Mouse (Mus musculus): ENCODE results near the gene Unc13a. TPM values are rescaled to one million over a fixed set of nuclear protein-coding genes. Genes with fewer than 3 reads are reported as not detected.

Gene Unc13a
- total RNA-seq, 1 experiment from 2014 or later, result 0.29 TPM

- no peak for ATAC-seq (replicated peaks; ENCODE audit: insufficient number of reproducible peaks, low FRiP score, low TSS enrichment, poor library complexity, severe bottlenecking)
These were observed 672 bp downstream of the Unc13a start for GRCm38 (mm10) chr8:71670621-71671548.

DNA sequence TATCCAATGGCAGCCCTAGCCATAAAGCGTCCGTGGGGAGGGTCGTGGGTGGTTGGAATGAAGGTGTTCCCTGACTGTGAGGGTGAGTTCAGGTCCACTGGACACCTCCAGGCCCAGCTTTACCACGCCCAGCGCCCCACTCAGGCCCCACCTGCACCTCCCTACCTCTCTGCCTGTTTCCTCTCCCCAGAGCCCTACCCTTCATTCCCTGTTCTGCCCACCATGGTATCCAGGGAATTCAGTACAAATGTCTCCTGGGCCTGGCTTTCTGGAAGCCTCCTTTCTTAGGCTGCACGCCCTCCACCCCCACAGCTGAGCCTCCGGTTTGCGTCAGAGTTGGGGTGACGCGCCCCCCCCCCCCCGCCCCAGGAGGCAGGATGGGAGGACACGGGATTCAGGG lies 1.4 kb downstream of the Unc13a start:
- no peak for ATAC-seq (replicated peaks; ENCODE audit: insufficient number of reproducible peaks, low FRiP score, low TSS enrichment, poor library complexity, severe bottlenecking)

DNA sequence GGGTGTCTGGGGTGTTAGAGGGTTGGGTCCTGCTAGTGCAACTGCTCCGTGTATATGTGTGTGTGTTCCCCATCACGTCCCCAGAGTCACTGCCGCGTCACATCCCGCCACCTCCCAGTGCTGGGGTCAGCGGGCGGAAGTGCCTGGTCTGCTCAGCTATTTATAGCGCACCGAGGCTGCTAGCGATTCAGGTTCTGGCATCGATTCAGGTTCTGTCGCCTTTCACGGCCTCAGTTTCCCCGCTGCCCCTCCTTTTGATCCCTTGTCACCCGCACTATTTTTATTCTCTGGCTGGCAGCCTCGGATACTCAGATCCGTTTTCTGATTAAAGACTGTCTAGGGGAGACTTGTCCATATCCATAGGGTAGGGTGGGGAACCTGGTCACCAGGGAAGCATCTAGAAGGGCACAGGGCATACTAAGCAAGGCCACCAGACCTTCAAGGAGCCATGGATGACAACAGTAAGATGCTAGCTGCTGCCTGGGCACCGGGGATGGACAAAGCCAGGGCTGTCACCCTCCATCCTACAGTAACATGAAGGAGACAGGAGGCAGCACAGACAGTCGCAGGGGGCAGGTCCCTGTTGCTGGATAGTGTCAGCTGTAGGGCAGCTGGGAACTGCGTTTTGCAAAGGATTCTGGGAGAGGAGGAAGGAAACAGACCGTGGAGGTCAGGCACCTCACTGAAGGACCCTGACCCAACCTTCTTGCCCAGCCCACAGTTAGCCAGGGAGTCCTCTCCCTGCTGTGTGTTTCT lies 3.2 kb downstream of the Unc13a start:
- peak; percentile 45 for ATAC-seq (replicated peaks; ENCODE audit: insufficient number of reproducible peaks, low FRiP score, low TSS enrichment, poor library complexity, severe bottlenecking)

GRCm38 (mm10) chr8:71667256-71667655 lies 4.3 kb downstream of the Unc13a start:
- no peak for ATAC-seq (replicated peaks; ENCODE audit: insufficient number of reproducible peaks, low FRiP score, low TSS enrichment, poor library complexity, severe bottlenecking)

DNA sequence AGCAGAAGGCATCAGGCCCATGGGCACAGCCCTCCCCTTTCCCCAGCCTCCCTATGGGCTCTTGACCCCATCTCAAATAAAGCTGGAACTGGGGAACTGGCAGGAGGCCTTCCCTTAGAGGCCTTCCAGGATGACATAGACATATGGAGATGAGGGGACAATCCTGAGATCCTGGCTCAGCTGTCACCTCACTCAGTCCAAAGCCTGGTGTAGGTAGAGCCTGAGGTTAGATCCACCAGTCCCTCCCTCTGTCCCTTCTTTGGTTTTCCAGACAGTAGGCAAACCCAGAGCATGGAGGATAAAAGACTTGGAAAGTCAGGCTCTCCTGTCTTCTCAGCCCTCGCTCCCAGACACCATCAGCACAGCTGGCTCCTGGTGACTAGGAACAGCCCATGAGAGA lies 4.7 kb downstream of the Unc13a start:
- ATAC-seq (replicated peaks; ENCODE audit: insufficient number of reproducible peaks, low FRiP score, low TSS enrichment, poor library complexity, severe bottlenecking), result no peak

DNA sequence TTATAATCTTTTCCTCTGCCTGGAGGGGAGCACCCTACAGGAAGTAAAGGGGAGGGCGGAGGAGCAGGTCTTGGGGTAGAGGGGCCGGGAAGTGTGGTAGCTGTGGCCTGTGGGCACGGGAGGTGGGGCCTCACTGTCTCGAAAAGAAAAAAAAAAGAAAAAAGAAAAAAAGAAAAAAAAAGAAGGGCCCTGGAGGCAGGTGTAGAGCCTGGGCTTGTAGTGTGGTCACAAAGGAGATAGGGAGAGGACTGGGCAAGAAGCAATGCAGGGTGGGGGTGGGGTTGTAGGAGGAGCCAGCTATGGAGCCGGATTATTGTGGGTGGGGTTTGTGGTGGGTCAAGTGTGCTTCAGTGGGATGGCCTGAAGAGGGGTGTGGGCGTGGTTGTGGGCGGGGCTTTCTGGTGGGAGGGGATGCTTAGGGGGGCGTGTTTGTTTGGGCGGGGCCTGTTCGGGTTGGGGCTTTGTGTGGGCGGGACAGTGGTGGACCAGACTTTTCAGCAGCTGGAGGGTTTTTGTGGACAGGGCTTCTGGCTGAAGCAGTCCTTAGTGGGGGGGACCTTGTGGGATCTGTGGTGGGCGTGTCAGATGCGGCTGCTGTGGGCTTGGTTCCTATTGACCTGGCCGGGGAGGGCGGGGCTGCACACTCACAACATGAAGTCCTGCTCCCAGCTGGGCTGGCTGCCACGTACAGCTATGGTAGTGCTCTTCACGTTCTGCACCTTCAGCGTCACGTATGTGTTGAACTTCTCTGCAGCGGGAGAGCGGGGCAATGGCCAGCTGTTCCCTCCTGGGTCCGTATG lies 6.0 kb downstream of the Unc13a start:
- no peak for ATAC-seq (replicated peaks; ENCODE audit: insufficient number of reproducible peaks, low FRiP score, low TSS enrichment, poor library complexity, severe bottlenecking)

- peak; percentile 59 for ATAC-seq (replicated peaks; ENCODE audit: insufficient number of reproducible peaks, low FRiP score, low TSS enrichment, poor library complexity, severe bottlenecking)
These were observed 11.0 kb downstream of the Unc13a start for GRCm38 (mm10) chr8:71660325-71661120.

GRCm38 (mm10) chr8:71659751-71660150 lies 11.8 kb downstream of the Unc13a start:
- no peak for ATAC-seq (replicated peaks; ENCODE audit: insufficient number of reproducible peaks, low FRiP score, low TSS enrichment, poor library complexity, severe bottlenecking)

DNA sequence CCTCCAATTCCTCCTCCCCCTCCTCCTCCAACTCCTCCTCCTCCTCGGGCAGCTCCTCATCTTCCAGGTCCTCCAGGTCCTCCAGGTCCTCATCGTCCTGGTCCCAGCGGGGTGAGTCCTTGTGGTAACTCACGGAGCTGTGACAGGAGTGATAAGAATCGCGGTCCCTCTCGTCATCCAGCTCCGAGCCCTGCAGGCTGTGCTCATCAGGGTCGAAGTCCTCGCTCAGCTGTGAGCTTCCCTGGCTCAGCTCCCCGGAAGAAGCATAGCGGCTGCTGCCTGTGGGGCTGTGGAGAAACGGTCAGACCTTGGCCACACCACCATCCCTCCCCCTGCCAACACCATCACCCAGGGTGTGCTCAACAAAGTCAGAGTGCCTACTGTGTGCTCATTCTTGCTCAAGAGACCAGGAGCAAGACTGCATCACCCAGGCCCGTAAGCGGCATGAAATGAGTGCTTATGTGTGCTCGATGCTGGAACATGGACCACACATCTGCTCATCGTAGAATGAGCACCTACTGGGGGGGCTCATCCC lies 13.0 kb downstream of the Unc13a start:
- no peak for ATAC-seq (replicated peaks; ENCODE audit: insufficient number of reproducible peaks, low FRiP score, low TSS enrichment, poor library complexity, severe bottlenecking)

DNA sequence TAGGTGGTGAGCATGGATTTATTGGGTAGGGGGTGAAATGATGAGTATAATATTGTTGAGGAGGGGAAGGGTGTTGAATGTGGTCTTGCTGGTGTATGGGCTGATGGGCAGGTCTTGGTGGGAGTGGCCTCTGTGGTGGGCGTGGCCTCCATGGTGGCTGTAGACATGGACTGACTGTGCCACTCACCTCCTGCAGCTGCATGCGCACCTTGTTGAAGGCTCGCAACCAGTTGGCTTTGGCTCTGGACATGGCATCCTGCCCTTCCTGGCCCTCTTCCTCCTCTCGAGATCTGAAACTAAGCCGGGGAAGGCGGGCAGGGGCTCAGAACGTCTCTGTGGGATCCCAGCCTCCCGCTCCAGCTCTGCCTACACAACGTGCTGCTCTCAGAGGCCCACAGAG lies 13.7 kb downstream of the Unc13a start:
- ATAC-seq (replicated peaks; ENCODE audit: insufficient number of reproducible peaks, low FRiP score, low TSS enrichment, poor library complexity, severe bottlenecking), result no peak

DNA sequence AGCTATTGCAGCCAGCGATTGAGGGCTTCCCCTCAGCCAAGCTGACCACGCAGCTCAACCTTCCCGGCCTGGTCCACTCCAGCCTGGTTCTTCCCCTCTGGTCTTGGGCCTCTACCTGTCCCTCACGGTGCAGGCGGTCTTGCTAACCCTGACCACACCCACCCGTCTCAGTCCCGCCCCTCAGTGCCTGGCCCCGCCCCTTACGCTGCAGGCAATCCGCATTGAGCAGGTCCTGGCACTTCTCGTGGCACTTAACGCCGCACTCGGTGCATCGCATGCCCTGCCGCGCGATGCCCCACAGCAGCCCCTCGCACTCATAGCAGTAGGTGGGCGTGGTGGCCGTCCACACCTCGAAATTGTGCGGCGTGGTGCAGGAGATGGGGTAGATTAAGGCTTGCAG lies 17.0 kb downstream of the Unc13a start:
- ATAC-seq (replicated peaks; ENCODE audit: insufficient number of reproducible peaks, low FRiP score, low TSS enrichment, poor library complexity, severe bottlenecking), result 0 out of 2 replicates have a peak, but pooled peaks have one; percentile 5

GRCm38 (mm10) chr8:71645510-71645909 lies 26.0 kb downstream of the Unc13a start:
- no peak for ATAC-seq (replicated peaks; ENCODE audit: insufficient number of reproducible peaks, low FRiP score, low TSS enrichment, poor library complexity, severe bottlenecking)

GRCm38 (mm10) chr8:71639318-71639717 lies 32.2 kb downstream of the Unc13a start:
- no peak for ATAC-seq (replicated peaks; ENCODE audit: insufficient number of reproducible peaks, low FRiP score, low TSS enrichment, poor library complexity, severe bottlenecking)

- ATAC-seq (replicated peaks; ENCODE audit: insufficient number of reproducible peaks, low FRiP score, low TSS enrichment, poor library complexity, severe bottlenecking), result no peak
These were observed 33.2 kb downstream of the Unc13a start for GRCm38 (mm10) chr8:71638321-71638720.

GRCm38 (mm10) chr8:71637149-71638095 lies 34.1 kb downstream of the Unc13a start:
- no peak for ATAC-seq (replicated peaks; ENCODE audit: insufficient number of reproducible peaks, low FRiP score, low TSS enrichment, poor library complexity, severe bottlenecking)

GRCm38 (mm10) chr8:71633981-71634667 lies 37.4 kb downstream of the Unc13a start:
- ATAC-seq (replicated peaks; ENCODE audit: insufficient number of reproducible peaks, low FRiP score, low TSS enrichment, poor library complexity, severe bottlenecking), result peak; percentile 28; the same call in 1 of the 2 replicates

Measured in monocyte, adult 5-6 weeks (primary cell).